Mouse (Mus musculus): ENCODE results near the gene B2m. TPM values are rescaled to one million over a fixed set of nuclear protein-coding genes. Genes with fewer than 3 reads are reported as not detected.

The B2m gene
- 10.8 and 19.6 TPM in 2 replicates for polyA plus RNA-seq (2012)

DNA sequence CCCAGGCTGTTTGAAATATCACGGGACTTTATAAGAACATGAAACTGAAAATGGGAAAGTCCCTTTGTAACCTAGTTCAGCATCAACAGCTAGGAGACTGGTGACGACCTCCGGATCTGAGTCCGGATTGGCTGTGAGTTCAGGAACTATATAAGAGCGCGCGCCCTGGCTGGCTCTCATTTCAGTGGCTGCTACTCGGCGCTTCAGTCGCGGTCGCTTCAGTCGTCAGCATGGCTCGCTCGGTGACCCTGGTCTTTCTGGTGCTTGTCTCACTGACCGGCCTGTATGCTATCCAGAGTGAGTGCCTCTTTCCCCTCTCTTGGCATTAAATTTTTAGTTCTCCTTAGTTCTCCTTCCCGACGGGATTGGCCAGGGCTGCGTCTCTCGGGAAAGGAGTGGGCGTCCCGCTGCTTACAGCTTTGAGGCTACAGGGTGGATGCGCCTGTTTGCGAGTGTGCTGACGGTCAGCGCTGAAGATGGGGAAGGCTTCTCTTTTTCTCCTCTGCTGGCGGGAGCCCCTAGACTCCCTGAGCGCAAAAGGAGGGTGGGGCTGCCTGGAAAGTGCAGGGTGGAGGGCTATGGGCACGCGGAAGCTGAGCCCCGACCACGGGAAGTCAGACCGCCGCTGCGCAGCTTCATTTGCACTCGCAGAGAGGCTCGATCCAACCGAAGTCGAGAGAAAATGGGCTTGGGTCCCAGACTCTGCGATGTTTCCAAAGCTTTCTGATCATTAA, at the start of gene B2m:
Gene B2m (plus strand): TSS at position 179 of the 734 bp plus-strand sequence.
- TF ChIP-seq GATA1 (IDR thresholded peaks at IDR 0.05; ENCODE audit: low read length), result no peak

DNA sequence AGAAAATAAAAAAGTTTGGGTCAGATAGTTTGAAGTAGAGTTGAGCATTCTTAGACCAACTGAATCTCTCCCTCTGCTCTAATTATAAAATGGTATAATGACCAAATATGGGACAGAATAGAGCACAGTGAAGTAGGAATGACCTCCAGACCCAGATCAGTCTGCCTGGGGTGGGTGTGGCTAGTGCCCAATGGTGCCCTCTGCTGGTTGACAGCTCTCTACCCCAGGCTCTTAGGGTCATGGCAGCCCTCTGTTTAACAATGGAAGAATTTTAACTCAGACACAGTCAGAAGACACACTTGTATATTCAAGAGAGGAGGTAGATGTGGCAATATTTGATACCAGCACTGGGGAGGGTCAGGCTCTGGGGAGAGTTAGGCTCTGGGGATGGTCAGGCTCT, 45.4 kb upstream of the B2m start:
- no peak for TF ChIP-seq GATA1 (IDR thresholded peaks at IDR 0.05; ENCODE audit: low read length)

DNA sequence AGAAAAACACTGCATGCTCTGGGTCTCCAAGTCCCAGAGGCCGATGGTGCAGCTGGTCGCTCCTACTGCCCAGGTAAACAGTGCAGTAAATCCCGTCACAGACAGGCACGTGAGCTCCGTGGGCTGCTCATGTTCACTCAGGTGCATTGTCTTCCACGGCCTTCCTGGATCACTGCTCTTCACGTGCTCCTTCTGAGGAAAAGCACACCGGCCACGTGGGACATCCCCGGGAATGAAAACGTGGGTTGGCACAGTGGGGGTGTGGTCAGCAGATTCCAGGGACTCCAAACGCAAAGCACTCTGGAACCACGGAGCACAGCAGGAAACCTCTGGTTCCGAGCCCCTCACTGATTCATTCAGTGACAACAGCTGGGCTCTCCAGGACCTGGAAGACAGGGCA, 39.4 kb upstream of the B2m start:
- no peak for TF ChIP-seq GATA1 (IDR thresholded peaks at IDR 0.05; ENCODE audit: low read length)

DNA sequence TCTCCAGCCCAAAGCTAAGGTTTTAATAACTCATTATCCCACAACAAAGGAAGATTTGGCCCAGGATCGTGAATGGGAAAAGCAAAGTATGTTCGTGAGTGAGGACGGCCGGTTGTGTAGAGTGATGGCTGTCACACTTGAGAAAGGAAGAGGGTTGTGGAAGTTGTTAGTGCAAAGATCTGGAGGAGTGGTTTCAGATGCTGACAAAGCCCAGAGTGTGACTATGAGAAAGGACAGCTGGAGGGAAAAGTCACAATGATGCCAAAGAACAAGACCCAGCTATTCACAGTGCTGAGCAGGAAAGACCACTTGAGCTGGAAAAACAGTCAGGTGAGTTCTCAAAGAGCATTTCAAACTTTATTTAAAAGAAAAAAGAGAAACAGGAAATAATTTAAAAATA, 37.8 kb upstream of the B2m start:
- TF ChIP-seq GATA1 (IDR thresholded peaks at IDR 0.05; ENCODE audit: low read length), result no peak

DNA sequence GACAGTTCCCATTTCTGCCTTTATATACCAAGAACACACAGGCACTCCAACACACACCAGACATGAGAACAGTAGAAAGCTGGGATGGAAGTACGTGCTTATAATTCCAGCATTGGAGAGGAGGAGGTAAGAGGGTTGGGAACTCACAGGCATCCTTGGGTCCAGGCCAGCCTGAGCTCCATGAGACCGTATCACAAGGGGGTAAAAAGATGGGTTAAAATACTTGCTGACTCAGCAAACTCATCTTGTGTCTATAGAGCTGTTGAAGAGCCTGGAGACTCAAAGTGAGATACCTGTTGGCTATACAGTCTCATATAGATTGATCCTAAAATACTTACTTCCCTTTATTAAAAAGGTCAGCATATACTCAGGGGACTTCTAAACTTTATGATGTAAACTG, 30.6 kb upstream of the B2m start:
- no peak for TF ChIP-seq GATA1 (IDR thresholded peaks at IDR 0.05; ENCODE audit: low read length)

DNA sequence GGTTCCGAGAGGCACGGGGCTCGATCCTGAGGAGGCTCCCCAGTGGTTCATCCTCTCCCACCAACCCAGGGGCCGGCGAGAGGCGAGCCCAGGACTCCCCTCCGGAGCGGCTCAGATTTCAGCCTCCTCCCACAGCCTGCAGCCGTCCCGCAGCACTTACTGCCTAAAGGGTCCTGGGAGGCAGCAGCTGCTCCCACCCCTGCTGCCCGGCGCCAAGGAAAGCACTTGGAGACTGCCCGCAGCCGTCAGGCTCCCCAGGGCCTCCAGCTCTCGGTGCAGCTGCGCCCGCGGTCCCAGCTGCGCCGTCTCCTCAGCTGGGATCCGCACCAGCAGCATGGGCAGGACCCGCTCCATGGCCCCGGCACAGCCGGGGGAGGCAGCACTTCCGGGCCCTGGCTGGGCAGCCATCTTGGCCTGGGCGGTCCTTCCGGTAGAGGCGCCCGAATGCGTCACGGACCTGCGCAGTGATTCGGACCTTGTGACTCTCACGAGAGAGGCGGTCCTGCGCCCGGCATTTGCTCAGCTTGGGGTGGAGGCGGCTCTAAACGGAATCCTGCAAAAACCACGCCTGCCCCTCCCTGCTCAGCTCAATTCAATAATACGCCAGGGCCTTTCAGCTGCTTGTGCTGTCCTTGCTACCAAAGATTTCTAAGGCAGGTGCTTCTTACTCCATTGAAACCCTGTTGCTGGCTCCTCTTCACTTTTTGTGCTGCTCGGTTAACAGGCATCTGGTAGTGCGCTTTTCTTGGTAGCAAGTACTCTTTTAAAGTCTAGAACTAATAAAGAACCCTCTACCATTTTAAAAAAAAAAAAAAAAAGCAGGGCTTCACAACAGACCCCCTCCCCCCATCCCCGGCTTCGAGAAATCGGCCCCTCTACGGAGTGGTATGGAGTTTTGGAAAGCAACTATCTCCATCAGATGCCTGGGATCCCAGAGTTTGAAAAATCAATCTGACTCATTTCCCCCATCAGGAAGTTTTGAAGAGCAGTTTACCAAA, 29.2 kb upstream of the B2m start, which contains the start of gene Spg11:
Gene Spg11 (minus strand): TSS at position 426 of the 998 bp plus-strand sequence.
- TF ChIP-seq GATA1 (IDR thresholded peaks at IDR 0.05; ENCODE audit: low read length), result no peak

DNA sequence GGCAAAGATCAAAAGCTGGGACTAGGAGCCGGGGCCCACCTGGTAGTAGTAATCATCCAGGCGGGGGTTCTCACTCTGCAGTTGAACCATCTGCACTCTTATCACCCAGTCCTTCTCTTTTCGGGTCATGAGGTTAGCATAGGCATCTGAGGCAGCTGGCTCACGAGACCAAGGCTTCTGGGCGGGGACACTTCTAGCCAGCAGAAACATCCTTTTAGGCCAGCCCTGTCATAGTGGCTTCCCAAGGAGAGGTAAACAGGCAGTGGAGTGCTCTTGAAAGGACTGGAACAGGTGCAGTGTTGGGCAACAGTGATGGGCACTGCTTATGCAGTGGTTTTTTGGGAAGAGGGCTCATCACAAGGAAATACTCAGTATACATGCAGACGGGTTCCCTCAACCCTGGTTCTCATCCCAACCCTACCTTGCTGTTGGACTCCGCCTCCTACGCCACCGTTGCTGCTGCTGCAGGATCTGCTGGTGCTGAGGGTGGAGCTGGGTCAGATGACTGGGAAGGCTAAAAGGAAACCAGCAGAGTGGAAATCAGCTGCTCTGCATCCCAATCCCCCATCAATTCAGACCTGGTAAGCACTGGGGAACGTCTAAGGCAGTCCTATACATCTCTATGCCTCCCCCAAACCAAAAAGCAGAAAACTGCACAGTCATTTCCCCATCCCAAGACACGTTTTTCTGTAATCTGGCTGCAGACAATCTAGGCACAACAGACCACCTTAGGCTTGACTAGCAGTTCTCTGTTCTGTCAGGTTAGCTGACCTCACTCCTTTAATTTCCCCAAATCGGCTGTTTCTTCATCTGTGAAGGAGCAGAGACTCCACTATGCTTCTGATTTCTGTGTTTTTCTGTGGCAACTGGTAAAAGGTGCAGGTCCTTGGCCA, 21.6 kb upstream of the B2m start:
- peak; percentile 18 for TF ChIP-seq GATA1 (IDR thresholded peaks at IDR 0.05; ENCODE audit: low read length)

DNA sequence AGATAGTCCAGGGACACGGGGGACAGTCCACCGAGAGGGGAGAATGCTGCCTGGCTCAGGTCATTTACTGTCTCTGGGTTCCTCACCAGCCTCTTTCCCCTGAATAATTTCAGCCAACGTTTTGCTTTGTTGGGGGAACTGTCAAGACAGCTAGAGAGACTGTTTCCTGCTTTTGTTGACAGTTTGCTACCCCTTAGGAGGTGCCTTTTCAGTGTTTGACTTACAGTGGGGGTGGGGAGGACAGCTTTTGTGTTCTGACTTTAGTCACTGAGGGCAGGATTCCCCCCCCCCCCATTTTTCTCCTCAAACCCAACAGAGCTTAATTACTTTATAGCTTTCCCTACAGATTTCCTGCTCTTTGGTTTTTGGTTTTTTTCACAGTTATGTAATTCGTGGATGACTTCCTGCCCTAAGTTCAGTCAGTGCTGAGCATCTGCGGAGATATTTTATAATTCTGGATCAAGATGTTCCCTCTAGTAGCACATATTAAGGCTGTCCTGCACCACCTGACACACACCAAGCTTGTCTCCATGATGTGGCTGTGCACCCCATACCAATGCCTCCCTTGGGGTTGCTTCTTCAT, 20.6 kb upstream of the B2m start:
- TF ChIP-seq GATA1 (IDR thresholded peaks at IDR 0.05; ENCODE audit: low read length), result no peak

DNA sequence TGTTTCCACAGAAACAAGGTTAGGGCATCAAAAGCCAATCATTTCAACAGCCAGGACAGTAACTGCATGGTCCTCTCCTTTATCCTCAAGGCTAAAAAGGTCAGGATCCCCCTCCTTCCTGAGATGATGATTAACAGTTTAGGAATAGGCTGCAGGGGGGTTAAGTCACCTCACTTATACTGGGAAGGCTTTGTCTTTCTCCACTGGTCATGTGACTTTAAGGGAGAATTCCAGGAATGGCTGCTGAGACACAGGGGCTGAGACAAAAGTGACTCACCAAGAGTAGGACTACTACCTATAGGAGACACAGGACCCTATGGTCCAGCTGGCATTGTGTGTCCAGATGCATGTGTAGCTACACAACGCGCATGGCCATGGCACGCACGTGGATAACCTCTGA, 19.9 kb upstream of the B2m start:
- TF ChIP-seq GATA1 (IDR thresholded peaks at IDR 0.05; ENCODE audit: low read length), result no peak

DNA sequence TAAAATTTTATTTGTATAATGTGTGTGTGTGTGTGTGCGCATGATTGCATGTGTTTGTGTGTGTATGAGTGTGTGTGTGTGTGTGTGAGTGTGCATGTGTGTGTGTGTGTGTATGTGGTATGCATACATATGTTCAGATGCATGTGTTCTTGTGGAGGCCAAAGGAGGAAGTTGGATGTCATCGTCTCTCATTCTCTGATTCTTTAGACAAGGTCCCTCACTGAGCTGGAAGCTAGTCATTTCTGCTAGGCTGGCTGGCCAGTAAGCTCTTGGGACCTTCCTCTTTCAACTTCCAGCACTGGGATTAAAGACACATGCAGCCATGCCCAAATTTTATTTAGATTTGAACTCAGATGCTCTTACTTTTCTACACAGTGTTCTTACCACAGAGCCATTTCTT, 15.4 kb upstream of the B2m start:
- TF ChIP-seq GATA1 (IDR thresholded peaks at IDR 0.05; ENCODE audit: low read length), result no peak

DNA sequence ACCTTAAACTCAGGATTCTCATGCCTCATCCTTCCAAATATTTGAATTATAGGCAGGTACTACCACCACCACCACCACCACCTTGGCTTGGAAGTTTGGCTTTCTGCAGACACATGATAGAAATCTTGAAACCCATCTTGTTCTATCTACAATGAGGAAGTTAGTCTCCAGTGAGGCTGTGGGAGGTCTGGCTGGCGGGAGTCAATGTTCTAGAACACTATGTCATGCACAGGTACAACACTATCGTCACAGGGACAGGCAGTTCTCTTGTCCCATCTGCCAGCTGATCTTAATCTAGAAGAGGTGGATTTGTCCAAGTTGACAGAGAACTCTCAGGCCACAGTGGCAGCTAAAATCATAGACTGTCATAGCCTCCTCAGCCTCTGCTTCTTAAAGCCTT, 14.9 kb upstream of the B2m start:
- no peak for TF ChIP-seq GATA1 (IDR thresholded peaks at IDR 0.05; ENCODE audit: low read length)

DNA sequence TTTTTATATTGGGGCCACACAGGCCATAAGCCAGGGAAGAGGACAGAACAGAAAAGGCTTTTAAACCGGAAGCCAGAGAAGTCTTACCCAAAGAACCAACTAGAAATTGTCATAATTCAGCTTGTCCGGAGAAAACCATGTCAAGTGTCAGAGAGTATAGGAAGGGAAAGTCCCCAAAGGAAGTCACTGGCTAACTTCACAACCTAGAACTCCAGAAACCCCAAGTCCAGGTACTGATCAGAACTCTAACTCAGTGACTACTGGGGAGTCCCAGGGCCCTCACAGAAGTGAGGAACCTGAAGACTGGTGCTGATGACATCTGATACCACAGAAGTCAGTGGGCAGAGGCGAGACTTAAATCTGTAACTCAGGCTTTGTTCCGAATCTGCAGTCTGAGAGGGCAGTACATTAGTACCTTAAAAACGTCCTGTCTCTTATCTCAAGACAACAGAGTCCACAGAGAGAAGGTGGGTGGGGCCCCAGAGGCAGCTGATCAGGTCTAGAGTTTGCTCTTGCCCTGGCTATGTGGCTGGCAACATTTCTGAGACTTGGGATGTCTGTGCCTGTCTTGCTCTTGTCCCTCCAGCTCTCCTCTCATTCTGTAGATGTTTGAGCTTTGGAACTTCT, 9.5 kb upstream of the B2m start:
- TF ChIP-seq GATA1 (IDR thresholded peaks at IDR 0.05; ENCODE audit: low read length), result no peak

DNA sequence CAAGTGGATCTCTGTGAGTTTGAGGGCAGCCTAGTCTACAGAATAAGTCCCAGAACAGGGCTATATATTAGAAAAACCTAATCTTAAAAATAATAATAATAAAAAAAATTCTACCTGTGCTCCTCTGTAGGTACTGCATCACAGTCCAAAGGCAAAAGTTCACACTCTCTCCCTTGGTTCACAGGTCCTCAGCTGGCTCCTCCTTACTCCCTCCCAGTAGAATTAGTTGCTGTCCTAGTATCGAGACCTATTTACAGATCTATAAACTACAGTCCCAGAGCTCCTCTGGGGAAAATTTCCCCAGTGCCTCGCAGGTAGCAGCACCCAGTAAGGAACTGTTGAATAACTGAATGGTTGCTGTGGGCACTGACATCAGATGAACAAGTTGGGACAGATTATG, 6.7 kb upstream of the B2m start:
- TF ChIP-seq GATA1 (IDR thresholded peaks at IDR 0.05; ENCODE audit: low read length), result no peak

DNA sequence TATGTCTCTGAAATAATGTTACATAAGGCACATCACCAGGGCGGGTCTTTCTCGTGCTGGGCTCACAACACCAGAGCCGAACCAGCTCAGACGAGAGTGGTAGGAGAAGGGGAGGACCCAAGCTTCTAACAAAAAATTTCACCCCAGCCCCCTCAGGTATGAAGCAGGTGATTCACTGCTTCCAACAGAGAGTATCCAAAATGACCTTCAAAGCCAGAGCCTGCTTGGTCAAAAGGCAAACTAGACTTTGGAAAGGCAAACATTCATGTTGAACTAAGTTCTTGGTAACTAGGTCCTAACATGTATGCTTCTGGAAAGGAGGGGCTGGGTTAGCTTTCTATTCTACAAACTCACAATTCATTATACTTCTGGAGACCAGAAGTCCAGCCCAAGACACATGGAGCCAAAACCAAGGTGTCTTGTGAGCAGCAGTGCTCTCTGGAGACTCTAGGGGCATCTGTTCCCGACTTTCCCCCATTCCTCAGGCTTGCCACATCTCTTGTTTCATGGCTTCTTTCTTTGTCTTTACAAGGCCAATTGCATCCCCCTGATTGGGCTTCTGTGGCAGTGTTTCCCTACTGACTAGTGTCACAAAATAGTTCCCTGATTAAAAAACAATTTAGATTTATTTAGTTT, 6.0 kb upstream of the B2m start:
- TF ChIP-seq GATA1 (IDR thresholded peaks at IDR 0.05; ENCODE audit: low read length), result no peak

Measured in G1E-ER4 (cell line).